Mouse (Mus musculus) liver, embryonic 13.5 days (tissue): ENCODE data around the gene Fubp3. TPM values are rescaled to one million over a fixed set of nuclear protein-coding genes. Genes with fewer than 3 reads are reported as not detected.
A peak's percentile ranks its signal among the peaks of the same experiment; 100 is the strongest.

ENCODE experiments used
- ATAC-seq: fragments of 200-750 bp; cut with Nextera tagmentation; 2 replicates; pipeline ENCODE4 v1.8.0; 2017; ENCODE audit warnings: low read depth, mild to moderate bottlenecking, moderate number of reproducible peaks, moderate library complexity
- DNase-seq: peaks from one replicate; pipeline ENCODE4 v3.0.0; 2022
- H3K27ac ChIP-seq: fragments of 300-500 bp; sonication (generic); 2 replicates; pipeline ENCODE4 v1.5.1; 2015; ENCODE audit warnings: moderate library complexity, mild to moderate bottlenecking, inconsistent platforms
- H3K27me3 ChIP-seq: fragments of 300-500 bp; sonication (generic); 2 replicates; pipeline ENCODE4 v1.6.1; 2015; ENCODE audit warnings: mild to moderate bottlenecking, inconsistent platforms
- H3K36me3 ChIP-seq: fragments of 300-500 bp; sonication (generic); 2 replicates; pipeline ENCODE4 v1.6.1; 2015; ENCODE audit warnings: mild to moderate bottlenecking, inconsistent platforms
- H3K4me1 ChIP-seq: fragments of 300-500 bp; sonication (generic); replicated peaks from 2 replicates; pipeline ENCODE4 v1.6.1; 2015; ENCODE audit warnings: inconsistent platforms
- H3K4me2 ChIP-seq: fragments of 300-500 bp; sonication (generic); 2 replicates; pipeline ENCODE4 v1.6.1; 2015; ENCODE audit warnings: inconsistent platforms, mild to moderate bottlenecking, moderate library complexity
- H3K4me3 ChIP-seq: fragments of 300-500 bp; sonication (generic); replicated peaks from 2 replicates; pipeline ENCODE4 v1.5.1; 2015; ENCODE audit warnings: mild to moderate bottlenecking, inconsistent platforms
- H3K9ac ChIP-seq: fragments of 300-500 bp; sonication (generic); 2 replicates; pipeline ENCODE4 v1.6.1; 2015; ENCODE audit warnings: mild to moderate bottlenecking, inconsistent platforms
- H3K9me3 ChIP-seq: fragments of 300-500 bp; sonication (generic); replicated peaks from 2 replicates; pipeline ENCODE4 v1.6.1; 2016; ENCODE audit warnings: inconsistent platforms
- WGBS: fragments of 180-500 bp; shearing (Covaris S2); methylation state at CpG from one replicate; pipeline ENCODE4 v1.1.7; 2015; ENCODE audit not compliant: insufficient replicate concordance; 5-methylcytosine and 5-hydroxymethylcytosine counted together
- polyA plus RNA-seq: library from polyadenylated mRNA; unstranded; fragments of >200 nt; fragmentation: Nextera tagmentation; extraction: Ambion mirVana; gene quantifications from 2 replicates; pipeline ENCODE4 v1.2.1, GENCODE M21; 2015

The Fubp3 gene
- polyA plus RNA-seq, 1 experiment from 2014 or later, result 28.3 TPM

DNA sequence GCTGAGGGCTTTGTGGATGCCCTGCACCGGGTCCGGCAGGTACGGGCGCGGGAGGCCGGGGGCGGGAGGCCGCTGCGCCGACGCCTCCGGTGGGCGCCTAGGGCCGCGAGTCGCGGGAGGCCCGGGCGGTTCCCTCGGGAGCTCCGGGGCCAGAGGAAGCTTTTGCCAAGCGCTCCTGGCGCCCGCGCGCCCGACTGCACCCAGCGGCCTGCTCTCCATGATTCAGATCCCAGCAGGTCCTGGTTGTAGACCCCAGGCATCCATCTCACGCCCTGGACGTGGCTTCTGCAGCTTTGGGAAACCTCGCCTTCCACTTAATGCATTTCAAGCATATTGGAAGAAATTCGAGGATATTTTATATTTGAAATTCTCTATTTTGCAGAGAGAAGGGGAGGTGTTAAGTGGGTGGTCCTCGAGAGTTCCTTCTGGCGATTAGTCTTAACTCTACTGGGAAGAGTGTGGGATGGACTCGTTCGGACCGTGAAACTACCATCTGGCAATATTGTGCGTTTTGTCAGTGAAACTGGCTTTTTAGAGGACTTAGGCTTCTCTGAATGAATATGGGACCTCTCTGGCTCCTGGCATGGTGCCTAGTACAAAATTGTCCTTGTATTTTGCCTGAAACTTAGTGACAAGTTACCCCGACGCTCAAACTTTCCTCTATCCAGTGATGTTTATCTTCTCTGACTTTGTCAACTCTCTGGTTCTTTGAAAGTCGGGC, 624 bp downstream of the Fubp3 start:
- H3K4me2 ChIP-seq, result peak overlapping the region; percentile 81
- H3K9ac ChIP-seq, result peak overlapping the region; percentile 94
- peaks cover 20% of the 10 kb centered on the region for H3K4me1 ChIP-seq
- H3K27ac ChIP-seq, result peak overlapping the region; percentile 81
- H3K4me3 ChIP-seq, result peak overlapping the region; percentile 94
- WGBS, result 2% methylated on average over 41 of the region's 41 CpGs
- no peaks in the 10 kb centered on the region for H3K9me3 ChIP-seq
- DNase-seq (no peak), ATAC-seq (peak; percentile 40; the same call in 1 of the 2 replicates)
- H3K27me3 ChIP-seq, result no peaks in the 10 kb centered on the region
- H3K36me3 ChIP-seq, result peaks cover 6% of the 10 kb centered on the region; the same call in 1 of the 2 replicates

DNA sequence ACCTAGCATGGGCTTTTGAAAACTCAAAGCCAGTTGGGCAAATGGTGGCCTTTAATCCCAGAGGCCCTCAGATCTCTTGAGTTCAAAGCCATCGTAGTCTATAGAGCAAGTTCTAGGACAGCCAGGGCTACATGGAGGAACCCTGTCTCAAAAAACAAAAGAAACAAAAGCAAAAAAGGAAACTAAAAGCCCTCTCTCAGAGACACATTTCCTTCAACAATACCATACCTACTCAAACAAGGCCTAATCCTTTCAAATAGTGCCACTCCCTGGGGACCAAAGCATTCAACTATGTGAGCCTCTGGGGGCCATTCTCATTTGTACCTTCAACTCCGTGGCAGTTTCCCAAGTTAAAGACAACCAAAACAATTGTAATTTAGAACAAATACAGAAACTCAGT, 9.2 kb downstream of the Fubp3 start:
- 68% methylated on average over 2 of the region's 2 CpGs for WGBS
- DNase-seq (no peak), ATAC-seq (no peak)
- Histone ChIP-seq H3K4me2 (no peak overlapping the region), H3K36me3 (peaks cover 53% of the 10 kb centered on the region), H3K9me3 (no peaks in the 10 kb centered on the region), H3K27me3 (no peaks in the 10 kb centered on the region), H3K27ac (no peak overlapping the region), H3K4me3 (no peak overlapping the region), H3K9ac (no peak overlapping the region), H3K4me1 (peaks cover 8% of the 10 kb centered on the region; the same call in 1 of the 2 replicates)

GRCm38 (mm10) chr2:31591799-31592484, 19.5 kb downstream of the Fubp3 start:
- no peaks in the 10 kb centered on the region for H3K9me3 ChIP-seq
- no peaks in the 10 kb centered on the region for H3K27me3 ChIP-seq
- 74% methylated on average over 9 of the region's 9 CpGs for WGBS
- no peak overlapping the region for H3K4me2 ChIP-seq
- peaks cover 40% of the 10 kb centered on the region for H3K4me1 ChIP-seq
- no peak overlapping the region for H3K4me3 ChIP-seq
- DNase-seq (no peak), ATAC-seq (no peak)
- peaks cover 64% of the 10 kb centered on the region for H3K36me3 ChIP-seq
- H3K27ac ChIP-seq, result no peak overlapping the region
- no peak overlapping the region for H3K9ac ChIP-seq

- ATAC-seq (peak; percentile 88), DNase-seq (peak; percentile 40)
- peaks cover 44% of the 10 kb centered on the region for H3K4me1 ChIP-seq
- peak overlapping the region; percentile 47; the same call in 1 of the 2 replicates for H3K9ac ChIP-seq
- H3K36me3 ChIP-seq, result peaks cover 90% of the 10 kb centered on the region
- H3K4me3 ChIP-seq, result no peak overlapping the region
- H3K9me3 ChIP-seq, result no peaks in the 10 kb centered on the region
- H3K4me2 ChIP-seq, result peak overlapping the region; percentile 30
- WGBS, result 18% methylated on average over 1 of the region's 1 CpGs
- H3K27me3 ChIP-seq, result no peaks in the 10 kb centered on the region
- peak overlapping the region; percentile 64 for H3K27ac ChIP-seq
These were observed 35.1 kb downstream of the Fubp3 start for GRCm38 (mm10) chr2:31607555-31607954.

DNA sequence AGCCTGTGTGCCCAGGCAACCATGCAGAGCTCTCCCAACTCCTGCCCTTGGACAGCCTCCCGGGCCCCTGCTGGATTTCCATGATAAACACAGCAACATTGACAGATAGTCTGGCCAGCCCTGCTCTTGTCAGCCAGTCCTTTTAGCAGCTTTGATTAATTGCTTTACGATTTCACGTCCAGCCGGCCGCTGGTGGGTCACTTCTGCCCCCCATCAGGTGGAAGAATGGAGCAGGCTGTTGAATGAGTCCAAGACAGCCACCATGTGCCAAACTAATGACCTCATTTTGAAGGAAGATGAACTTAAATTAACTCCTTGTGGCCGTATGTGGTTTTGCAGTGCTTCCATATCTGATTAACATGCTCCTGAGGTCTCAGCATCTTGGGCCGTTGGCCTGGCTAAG, 37.4 kb downstream of the Fubp3 start:
- H3K27me3 ChIP-seq, result no peaks in the 10 kb centered on the region
- H3K9me3 ChIP-seq, result no peaks in the 10 kb centered on the region
- no peak overlapping the region for H3K4me2 ChIP-seq
- peaks cover 44% of the 10 kb centered on the region for H3K4me1 ChIP-seq
- H3K9ac ChIP-seq, result no peak overlapping the region
- WGBS, result 52% methylated on average over 7 of the region's 7 CpGs
- peaks cover 95% of the 10 kb centered on the region for H3K36me3 ChIP-seq
- DNase-seq (no peak), ATAC-seq (no peak)
- no peak overlapping the region for H3K4me3 ChIP-seq
- no peak overlapping the region for H3K27ac ChIP-seq

DNA sequence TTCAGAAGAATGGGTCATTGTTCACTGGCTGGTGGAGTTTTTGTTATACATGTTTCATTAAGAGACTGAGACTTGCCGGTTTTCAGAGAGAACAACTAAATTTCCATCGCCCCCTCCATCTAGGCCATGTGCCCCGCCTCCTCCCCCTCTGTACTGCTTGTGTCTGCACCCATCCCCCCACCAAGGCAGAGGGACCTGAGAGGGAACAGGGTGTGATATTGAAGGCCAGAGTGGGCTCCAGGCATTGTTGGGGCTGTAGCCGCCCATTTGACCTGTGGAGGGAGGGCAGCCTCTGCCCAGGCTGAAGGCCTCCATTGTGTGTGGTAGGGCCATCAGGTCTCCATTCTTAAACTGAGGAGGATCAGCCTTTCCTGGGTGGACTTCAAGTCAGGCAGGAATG, 38.5 kb downstream of the Fubp3 start:
- WGBS, result 75% methylated on average over 4 of the region's 4 CpGs
- peaks cover 95% of the 10 kb centered on the region for H3K36me3 ChIP-seq
- peaks cover 44% of the 10 kb centered on the region for H3K4me1 ChIP-seq
- ATAC-seq, result no peak
- no peak for DNase-seq
- H3K4me2 ChIP-seq, result no peak overlapping the region
- H3K9me3 ChIP-seq, result no peaks in the 10 kb centered on the region
- H3K27ac ChIP-seq, result no peak overlapping the region
- no peaks in the 10 kb centered on the region for H3K27me3 ChIP-seq
- no peak overlapping the region for H3K9ac ChIP-seq
- H3K4me3 ChIP-seq, result no peak overlapping the region

- DNase-seq (no peak), ATAC-seq (no peak)
- Histone ChIP-seq H3K4me1 (peaks cover 41% of the 10 kb centered on the region), H3K4me2 (no peak overlapping the region), H3K4me3 (no peak overlapping the region), H3K36me3 (peaks cover 91% of the 10 kb centered on the region), H3K9me3 (no peaks in the 10 kb centered on the region), H3K27me3 (no peaks in the 10 kb centered on the region), H3K9ac (no peak overlapping the region), H3K27ac (no peak overlapping the region)
- 71% methylated on average over 8 of the region's 8 CpGs for WGBS
These were observed 38.9 kb downstream of the Fubp3 start for GRCm38 (mm10) chr2:31611400-31611799.

- WGBS, result 69% methylated on average over 6 of the region's 6 CpGs
- Histone ChIP-seq H3K36me3 (peaks cover 84% of the 10 kb centered on the region), H3K27me3 (no peaks in the 10 kb centered on the region)
These were observed 40.2 kb downstream of the Fubp3 start for GRCm38 (mm10) chr2:31612627-31613026.

DNA sequence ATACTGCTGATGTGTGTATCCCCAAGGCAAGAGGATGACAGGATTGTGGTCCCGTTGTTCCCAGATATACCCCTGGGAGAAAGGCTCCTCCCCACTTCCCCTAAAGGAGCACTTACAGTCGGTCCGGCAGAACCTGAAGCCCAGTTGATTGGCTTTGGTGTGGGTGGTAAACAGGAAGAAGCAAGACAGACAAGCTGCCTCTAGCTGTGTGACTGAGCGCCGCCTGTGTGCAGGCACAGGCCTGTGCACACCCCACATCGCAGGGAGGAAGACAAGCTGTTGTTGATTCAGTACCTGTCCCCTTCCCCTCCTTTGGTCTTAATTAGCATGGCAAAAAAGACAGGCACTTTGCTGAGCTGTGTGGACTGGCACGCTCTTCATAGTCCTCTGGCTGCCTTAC, 41.3 kb downstream of the Fubp3 start:
- H3K27me3 ChIP-seq, result no peaks in the 10 kb centered on the region
- DNase-seq (no peak), ATAC-seq (no peak)
- WGBS, result 73% methylated on average over 7 of the region's 7 CpGs
- H3K36me3 ChIP-seq, result peaks cover 78% of the 10 kb centered on the region
- no peak overlapping the region for H3K4me2 ChIP-seq
- no peak overlapping the region for H3K9ac ChIP-seq
- H3K4me1 ChIP-seq, result peaks cover 18% of the 10 kb centered on the region
- no peaks in the 10 kb centered on the region for H3K9me3 ChIP-seq
- no peak overlapping the region for H3K27ac ChIP-seq
- no peak overlapping the region for H3K4me3 ChIP-seq

More at GRCm38 (mm10) chr2:31612627-31613026, 40.2 kb downstream of the Fubp3 start:
- H3K4me2 ChIP-seq, result no peak overlapping the region
- H3K4me1 ChIP-seq, result peaks cover 30% of the 10 kb centered on the region
- H3K4me3 ChIP-seq, result no peak overlapping the region
- no peak overlapping the region for H3K27ac ChIP-seq
- no peak for ATAC-seq
- no peak overlapping the region for H3K9ac ChIP-seq
- DNase-seq, result no peak
- no peaks in the 10 kb centered on the region for H3K9me3 ChIP-seq

GRCm38 (mm10) chr2:31618484-31619161, 46.2 kb downstream of the Fubp3 start:
- peaks cover 33% of the 10 kb centered on the region for H3K36me3 ChIP-seq
- no peak overlapping the region for H3K4me3 ChIP-seq
- DNase-seq, result no peak
- H3K27ac ChIP-seq, result no peak overlapping the region
- H3K27me3 ChIP-seq, result no peaks in the 10 kb centered on the region
- no peak overlapping the region for H3K4me2 ChIP-seq
- ATAC-seq, result no peak
- no peaks in the 10 kb centered on the region for H3K9me3 ChIP-seq
- H3K9ac ChIP-seq, result no peak overlapping the region
- 77% methylated on average over 14 of the region's 14 CpGs for WGBS
- H3K4me1 ChIP-seq, result no peaks in the 10 kb centered on the region

- DNase-seq (no peak), ATAC-seq (no peak)
- Histone ChIP-seq H3K27ac (no peak overlapping the region), H3K27me3 (no peaks in the 10 kb centered on the region), H3K4me3 (no peak overlapping the region), H3K36me3 (peaks cover 27% of the 10 kb centered on the region), H3K4me1 (no peaks in the 10 kb centered on the region), H3K9ac (no peak overlapping the region), H3K9me3 (no peaks in the 10 kb centered on the region), H3K4me2 (no peak overlapping the region)
- WGBS, result 83% methylated on average over 6 of the region's 6 CpGs
These were observed 46.8 kb downstream of the Fubp3 start for GRCm38 (mm10) chr2:31619208-31619607.
